Mouse (Mus musculus): ENCODE results near the gene Arhgef17. TPM values are rescaled to one million over a fixed set of nuclear protein-coding genes. Genes with fewer than 3 reads are reported as not detected.

The Arhgef17 gene
- 1.0 and 2.2 TPM in 2 replicates for total RNA-seq (2017)

DNA sequence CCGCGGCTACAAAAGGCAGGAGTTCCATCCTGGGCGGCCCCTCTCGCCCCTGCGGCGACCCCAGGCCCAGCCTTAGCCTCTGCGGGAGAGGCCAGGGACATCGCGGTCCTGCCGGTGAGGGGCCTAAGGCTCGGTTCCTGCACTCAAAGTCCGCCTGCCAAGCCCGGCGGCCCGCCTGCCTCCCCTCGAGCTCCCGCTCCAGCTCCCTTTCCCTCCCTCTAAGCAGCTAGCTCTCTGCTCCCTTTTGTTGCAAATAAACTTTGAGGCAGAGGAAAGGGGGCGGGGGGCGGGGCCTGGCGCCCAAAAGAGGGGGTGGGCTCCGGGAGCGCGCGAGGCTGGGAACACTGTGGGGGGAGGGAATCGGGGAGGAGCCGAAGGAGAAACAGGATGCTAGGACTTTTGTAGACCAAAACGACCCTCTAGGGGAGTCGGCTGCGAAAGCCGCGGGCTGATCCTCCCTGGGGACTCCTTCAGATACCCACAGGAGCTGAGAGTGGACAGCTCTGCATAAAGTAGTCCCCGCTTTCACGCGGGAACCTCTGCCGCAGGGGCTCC, at the start of gene Arhgef17:
Arhgef17 (minus strand) TSS at position 182 of the 555 bp plus-strand sequence.
- no peak for ATAC-seq (replicated peaks in 1 of 2; ENCODE audit: insufficient read depth in 1 of 2, low FRiP score in 2 of 2, low TSS enrichment in 1 of 2, low read depth in 1 of 2, poor library complexity in 2 of 2, severe bottlenecking in 2 of 2)

DNA sequence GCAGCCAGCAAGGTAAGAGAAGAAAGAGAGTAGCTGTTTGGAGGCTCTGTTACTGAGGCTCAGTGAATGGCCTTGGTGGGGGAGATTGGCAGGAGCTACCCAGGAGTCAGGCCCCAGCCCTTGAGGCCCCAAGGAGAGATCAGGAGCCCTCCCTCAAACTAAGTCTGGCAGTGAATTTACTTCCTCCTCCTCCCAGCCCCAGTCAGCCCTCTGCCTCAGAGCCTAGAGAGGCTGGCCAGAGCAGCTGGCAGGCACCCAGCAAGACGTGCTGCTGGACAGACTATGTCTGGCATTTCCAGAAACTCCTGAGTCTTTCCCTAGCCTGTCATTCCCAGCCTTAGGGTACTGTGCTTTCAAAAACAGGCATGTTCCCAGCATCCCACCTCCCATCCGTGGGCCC, 47.3 kb upstream of the Arhgef17 start:
- ATAC-seq (replicated peaks in 1 of 2; ENCODE audit: insufficient read depth in 1 of 2, low FRiP score in 2 of 2, low TSS enrichment in 1 of 2, low read depth in 1 of 2, poor library complexity in 2 of 2, severe bottlenecking in 2 of 2), result peak; percentile 59 to 64

DNA sequence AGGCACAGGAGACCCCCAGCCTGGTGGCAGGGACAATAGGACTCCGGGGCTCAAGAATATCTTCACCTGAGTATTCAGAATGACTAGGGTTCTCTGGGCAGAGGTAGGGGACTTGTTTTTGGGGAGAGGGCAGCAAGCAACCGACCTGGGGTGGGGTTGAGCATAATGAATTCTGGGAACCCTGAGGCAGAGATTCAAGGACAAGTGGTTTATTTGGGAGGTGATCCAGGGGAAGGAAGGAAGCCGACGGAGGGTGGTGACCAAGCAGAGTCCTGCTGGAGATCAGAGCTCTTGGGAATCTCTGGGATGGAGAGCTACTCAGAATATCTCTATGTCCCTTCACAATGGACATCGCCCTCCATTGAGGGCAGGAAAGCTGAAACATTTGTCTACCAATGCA, 46.3 kb upstream of the Arhgef17 start:
- ATAC-seq (replicated peaks in 1 of 2; ENCODE audit: insufficient read depth in 1 of 2, low FRiP score in 2 of 2, low TSS enrichment in 1 of 2, low read depth in 1 of 2, poor library complexity in 2 of 2, severe bottlenecking in 2 of 2), result no peak

DNA sequence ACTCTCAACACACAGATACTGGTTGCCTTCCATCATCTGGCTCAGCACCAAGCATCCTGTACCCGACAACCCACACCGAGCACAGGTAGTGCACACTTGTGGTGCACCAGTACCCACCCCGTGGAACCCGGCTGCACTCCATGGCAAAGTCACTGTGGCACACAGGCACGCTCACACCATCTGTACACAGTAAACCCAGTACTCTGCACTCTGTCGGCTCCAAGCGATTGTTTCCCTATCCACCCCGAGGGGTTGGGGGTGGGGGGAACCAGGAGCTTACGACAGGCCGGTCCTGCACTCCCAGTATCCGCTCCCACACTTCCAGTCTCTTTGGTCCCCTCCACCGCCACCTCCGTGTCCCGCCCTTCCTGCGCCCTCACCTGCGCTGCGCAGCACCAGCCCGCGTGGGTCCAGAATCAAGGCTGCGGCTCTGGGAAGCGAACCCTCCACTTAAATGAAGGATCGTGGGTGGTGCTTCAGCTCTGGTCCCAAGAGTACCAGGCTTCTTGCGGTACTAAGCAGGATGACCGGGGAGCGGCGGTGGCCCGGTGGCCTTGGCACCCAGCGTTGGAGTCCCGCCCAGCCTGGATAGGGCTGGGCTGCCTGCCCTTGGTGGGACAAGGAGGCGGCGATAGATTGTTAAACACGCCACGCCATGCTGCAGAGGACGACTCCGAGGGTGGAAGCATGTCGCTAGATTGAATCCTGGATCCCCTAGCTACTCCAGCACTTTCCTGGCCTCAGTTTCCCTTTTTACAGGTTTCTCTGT, 42.4 kb upstream of the Arhgef17 start, which contains the start of gene P2ry6:
P2ry6 (minus strand) TSS at position 515 of the 769 bp plus-strand sequence.
- peak in 1 of 2 experiments; percentile 10; a peak in 1 of 4 replicates for ATAC-seq (replicated peaks in 1 of 2; ENCODE audit: insufficient read depth in 1 of 2, low FRiP score in 2 of 2, low TSS enrichment in 1 of 2, low read depth in 1 of 2, poor library complexity in 2 of 2, severe bottlenecking in 2 of 2)

DNA sequence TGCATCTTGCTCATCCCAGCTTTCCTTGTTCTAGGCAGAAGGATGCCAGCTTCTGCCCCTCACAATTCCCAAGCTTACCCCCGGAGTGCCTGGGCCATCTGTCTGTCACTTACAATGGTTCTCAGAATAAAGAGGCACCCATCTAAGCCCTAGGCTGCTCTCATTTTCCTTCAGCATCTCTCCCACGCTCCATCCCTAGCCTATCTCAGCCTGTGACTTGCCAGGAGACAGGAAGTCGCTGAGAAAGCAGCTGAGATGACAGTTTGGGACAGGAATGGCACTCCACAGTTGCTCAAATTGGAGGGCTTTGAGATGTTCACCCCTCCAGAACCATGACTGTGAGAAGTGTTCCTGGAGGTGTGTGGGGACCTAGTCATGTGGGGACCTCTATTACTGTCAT, 41.0 kb upstream of the Arhgef17 start:
- ATAC-seq (replicated peaks in 1 of 2; ENCODE audit: insufficient read depth in 1 of 2, low FRiP score in 2 of 2, low TSS enrichment in 1 of 2, low read depth in 1 of 2, poor library complexity in 2 of 2, severe bottlenecking in 2 of 2), result no peak

DNA sequence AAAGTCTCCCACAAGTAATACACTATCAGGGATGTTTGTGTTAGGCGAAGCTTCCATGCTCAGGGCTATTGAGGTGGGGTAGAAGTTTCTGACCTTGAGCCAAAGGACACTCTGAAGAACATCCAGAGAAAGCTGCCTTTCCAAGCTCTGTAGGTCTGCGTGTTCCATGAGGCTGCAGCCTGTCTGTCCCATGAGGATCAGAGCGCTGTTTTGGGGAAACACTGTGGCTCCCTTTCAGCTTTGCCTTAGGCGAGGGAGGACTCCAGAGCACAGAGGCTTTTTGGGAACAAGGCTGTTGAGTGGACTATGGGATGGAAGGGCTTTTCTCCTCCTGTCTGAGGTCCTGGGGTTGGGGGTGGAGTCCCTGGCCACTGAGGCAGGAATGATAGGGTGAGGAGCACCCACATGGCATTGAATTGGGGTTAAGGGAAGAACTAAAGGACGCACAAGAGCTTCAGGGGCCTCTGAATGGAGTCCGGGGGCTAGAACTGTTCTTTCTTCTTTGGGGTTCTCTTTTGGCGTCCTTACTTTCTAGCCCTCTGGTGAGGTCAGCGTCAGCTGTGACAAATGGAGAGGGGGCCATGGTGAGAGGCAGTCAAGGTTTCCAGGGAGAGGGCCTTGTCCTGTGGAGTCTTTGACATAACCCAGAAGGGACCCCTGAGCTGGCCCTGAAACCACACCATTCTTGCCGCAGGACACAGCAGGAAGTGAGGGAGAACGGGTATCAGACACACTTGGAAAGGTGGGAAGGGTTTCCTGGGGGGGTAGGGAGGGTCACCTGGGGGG, 37.2 kb upstream of the Arhgef17 start:
- ATAC-seq (replicated peaks in 1 of 2; ENCODE audit: insufficient read depth in 1 of 2, low FRiP score in 2 of 2, low TSS enrichment in 1 of 2, low read depth in 1 of 2, poor library complexity in 2 of 2, severe bottlenecking in 2 of 2), result no peak

DNA sequence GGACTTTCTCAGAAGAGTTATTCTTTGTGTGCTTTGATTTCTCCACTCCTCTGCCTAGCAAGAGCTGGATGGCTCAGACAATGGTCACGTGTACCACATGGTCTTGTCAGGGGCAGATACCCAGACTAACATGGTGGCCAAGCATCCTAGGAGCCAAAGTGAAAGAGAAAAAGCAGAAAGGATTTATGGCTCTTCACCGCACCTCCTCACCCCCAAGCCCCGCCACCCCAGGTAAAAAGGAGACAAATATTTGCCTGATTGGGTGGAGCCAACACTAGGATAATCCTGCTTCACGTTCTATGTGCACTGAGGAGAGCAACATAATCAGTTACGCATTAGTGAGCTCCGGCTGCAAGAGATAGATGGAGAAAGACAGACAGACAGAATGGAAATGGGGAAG, 36.5 kb upstream of the Arhgef17 start:
- no peak for ATAC-seq (replicated peaks in 1 of 2; ENCODE audit: insufficient read depth in 1 of 2, low FRiP score in 2 of 2, low TSS enrichment in 1 of 2, low read depth in 1 of 2, poor library complexity in 2 of 2, severe bottlenecking in 2 of 2)

DNA sequence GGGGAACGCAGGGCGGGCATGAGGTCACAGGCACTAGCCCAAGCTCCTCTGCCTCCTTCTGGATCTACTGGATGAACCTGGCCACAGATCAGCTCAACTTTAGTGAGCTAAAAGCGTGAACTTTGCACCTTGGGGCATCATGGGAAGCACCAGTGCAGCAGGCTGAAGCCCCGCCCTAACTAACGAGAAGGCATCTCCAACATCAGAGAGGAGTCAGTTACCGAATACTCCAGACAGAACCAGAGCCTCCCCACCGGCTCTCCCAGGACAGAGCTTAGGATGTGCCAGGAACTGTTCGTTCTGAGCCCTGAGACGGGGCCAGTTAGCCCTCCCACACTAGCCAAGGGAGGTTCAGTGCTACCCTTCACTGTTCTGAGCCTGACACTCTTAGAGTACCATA, 35.9 kb upstream of the Arhgef17 start:
- ATAC-seq (replicated peaks in 1 of 2; ENCODE audit: insufficient read depth in 1 of 2, low FRiP score in 2 of 2, low TSS enrichment in 1 of 2, low read depth in 1 of 2, poor library complexity in 2 of 2, severe bottlenecking in 2 of 2), result no peak

DNA sequence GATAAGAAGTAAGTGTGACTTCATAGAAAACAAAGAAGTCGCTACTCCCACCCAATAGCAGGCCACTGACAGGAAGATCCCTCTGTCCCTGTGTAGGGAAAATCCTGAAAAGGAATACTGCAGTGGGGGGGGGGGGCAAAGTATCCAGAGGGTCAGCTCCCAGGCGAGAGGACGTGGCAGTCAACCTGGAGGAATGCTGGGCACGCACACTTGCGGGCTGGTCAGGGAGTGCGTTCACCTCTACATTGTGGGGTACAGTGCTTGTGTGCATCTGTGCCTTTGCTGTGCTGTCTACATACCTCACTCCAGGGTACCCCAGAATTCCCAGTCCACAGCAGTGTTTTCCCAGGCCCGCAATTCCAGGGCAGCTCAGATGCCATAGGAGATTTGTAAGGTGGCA, 34.1 kb upstream of the Arhgef17 start:
- no peak for ATAC-seq (replicated peaks in 1 of 2; ENCODE audit: insufficient read depth in 1 of 2, low FRiP score in 2 of 2, low TSS enrichment in 1 of 2, low read depth in 1 of 2, poor library complexity in 2 of 2, severe bottlenecking in 2 of 2)

DNA sequence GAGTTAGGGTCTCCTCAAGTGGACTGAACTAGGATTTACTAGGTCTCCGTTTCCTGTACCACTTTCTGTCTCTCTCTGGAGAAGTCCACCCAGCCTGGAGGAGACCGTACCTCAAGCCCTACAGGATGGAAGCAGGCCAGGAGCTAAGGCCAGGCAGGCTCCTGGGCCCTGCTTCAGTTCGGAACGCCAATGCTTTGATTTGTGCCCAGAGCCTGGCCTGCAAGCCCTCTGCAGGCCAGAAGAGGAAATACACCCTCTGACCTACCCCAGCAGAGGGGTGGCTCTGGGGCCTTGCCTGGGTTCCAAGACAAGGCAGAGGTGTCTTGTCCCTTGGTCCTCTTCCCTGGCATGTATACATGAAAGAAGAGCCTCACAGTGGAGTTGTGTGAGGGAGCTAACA, 33.2 kb upstream of the Arhgef17 start:
- ATAC-seq (replicated peaks in 1 of 2; ENCODE audit: insufficient read depth in 1 of 2, low FRiP score in 2 of 2, low TSS enrichment in 1 of 2, low read depth in 1 of 2, poor library complexity in 2 of 2, severe bottlenecking in 2 of 2), result peak; percentile 54 to 60; a peak in 2 of 4 replicates

DNA sequence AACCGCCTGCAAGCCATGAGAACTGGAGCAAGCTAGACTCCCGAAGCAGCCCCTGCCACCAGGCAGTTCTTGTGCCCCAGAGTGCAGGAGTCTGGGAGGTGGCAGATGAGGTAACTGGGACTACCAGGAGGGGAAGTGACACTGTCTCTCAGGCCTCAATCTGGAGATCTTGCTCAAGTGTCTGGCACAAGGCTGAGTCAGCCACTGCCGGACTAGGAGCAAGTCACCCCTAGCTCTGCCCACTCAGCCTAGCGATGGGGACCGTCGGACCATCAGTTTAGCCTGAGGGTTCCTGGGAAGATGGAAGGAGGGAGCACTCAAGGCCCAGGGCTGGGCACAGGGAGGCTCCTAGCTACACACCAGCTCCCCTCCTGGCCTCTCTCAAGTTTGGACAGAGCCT, 32.3 kb upstream of the Arhgef17 start:
- ATAC-seq (replicated peaks in 1 of 2; ENCODE audit: insufficient read depth in 1 of 2, low FRiP score in 2 of 2, low TSS enrichment in 1 of 2, low read depth in 1 of 2, poor library complexity in 2 of 2, severe bottlenecking in 2 of 2), result peak; percentile 9 to 36; a peak in 1 of 4 replicates

DNA sequence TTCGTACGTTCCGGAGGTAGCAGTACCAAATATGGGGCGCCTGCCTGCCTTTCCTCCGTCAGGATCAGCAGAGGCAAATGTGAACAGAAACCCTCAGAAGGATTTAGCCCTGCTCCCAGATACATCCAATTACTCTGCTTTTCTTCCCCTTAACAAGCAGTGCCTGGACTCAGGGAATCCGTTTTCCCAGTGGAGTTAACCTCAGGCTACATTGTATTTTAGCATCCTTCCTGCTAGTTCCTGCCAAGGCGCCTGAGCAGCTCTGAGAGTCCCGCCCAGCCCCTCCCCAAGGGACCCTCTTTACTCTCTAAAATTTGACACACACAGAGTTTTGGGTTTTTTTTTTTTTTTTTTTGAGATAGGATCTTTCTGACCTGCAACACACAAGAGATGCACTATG, 31.5 kb upstream of the Arhgef17 start:
- no peak for ATAC-seq (replicated peaks in 1 of 2; ENCODE audit: insufficient read depth in 1 of 2, low FRiP score in 2 of 2, low TSS enrichment in 1 of 2, low read depth in 1 of 2, poor library complexity in 2 of 2, severe bottlenecking in 2 of 2)

DNA sequence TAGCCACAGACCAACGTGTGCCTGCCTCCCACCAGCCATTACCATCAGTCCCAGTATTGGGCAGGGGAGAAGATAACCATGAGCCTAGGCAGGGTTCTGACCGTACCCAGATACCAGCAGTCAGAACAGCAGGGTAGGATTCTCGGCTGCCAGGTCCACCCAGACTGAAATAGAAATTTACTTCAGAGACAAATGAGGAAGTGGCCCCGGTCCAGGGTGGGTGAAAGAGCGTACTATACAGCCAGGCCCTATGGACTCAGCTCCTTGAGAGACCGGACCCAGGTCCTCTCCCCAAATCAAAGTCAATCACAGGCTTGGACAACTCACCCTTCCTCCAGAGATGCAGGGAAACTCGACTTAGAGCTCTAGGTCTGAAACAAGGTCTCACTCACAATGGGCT, 29.2 kb upstream of the Arhgef17 start:
- peak; percentile 44 to 52; a peak in 2 of 4 replicates for ATAC-seq (replicated peaks in 1 of 2; ENCODE audit: insufficient read depth in 1 of 2, low FRiP score in 2 of 2, low TSS enrichment in 1 of 2, low read depth in 1 of 2, poor library complexity in 2 of 2, severe bottlenecking in 2 of 2)

DNA sequence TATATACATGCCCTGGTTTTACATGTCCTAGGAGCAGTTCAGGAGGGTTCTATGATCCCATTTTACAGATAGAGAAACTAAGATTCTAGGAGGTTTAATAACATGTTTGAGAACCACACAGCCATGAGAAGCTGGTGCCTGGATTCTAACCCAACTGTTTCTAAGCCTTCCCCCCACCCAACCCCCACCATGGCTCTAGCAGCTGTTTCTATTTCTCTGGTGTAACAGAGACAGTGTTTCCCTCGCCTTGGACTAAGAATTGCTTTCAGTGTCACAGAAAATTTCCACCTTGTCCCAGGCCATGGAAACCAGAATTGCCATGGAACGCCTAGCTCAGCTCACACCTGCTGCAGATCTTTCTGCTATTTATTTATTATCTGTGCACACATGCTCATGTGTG, 28.6 kb upstream of the Arhgef17 start:
- no peak for ATAC-seq (replicated peaks in 1 of 2; ENCODE audit: insufficient read depth in 1 of 2, low FRiP score in 2 of 2, low TSS enrichment in 1 of 2, low read depth in 1 of 2, poor library complexity in 2 of 2, severe bottlenecking in 2 of 2)

DNA sequence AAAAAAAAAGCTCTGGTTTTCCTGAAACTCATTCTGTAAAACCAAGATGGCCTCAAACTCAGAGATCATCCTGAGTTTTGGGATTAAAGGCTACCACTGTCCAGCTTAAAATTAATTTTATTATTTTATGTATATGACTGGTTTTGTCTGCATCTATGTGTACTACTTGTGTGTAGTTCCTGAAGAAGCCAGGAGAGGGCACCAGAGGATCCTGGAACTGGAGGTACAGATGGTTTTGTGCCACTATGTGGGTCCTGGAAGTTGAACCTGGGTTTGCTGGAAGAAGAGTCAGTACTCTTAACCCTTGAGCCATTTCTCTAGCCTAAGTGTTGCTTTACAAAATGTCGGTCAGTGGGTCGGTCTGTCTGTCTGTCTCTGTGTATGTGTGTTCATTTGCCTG, 26.5 kb upstream of the Arhgef17 start:
- ATAC-seq (replicated peaks in 1 of 2; ENCODE audit: insufficient read depth in 1 of 2, low FRiP score in 2 of 2, low TSS enrichment in 1 of 2, low read depth in 1 of 2, poor library complexity in 2 of 2, severe bottlenecking in 2 of 2), result no peak

DNA sequence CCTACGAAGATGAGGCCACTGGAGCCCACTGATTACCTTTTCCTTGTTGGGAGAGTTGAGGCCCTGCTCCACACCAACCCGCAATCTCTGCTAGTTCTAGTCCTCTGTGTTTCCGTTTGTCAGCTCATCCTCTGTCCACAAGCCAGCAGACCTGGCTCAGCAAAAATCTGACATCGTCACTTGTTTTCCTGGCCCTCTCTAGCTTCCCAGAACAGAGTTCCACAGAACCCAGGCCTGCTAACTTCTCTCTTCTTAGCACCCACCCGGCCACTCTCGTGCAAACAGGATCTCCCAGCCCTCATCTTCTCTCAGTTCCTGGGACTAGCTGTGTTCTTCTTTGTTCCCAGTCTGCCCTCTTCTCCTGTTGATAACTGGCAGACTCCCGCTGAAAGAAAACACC, 20.8 kb upstream of the Arhgef17 start:
- ATAC-seq (replicated peaks in 1 of 2; ENCODE audit: insufficient read depth in 1 of 2, low FRiP score in 2 of 2, low TSS enrichment in 1 of 2, low read depth in 1 of 2, poor library complexity in 2 of 2, severe bottlenecking in 2 of 2), result no peak

DNA sequence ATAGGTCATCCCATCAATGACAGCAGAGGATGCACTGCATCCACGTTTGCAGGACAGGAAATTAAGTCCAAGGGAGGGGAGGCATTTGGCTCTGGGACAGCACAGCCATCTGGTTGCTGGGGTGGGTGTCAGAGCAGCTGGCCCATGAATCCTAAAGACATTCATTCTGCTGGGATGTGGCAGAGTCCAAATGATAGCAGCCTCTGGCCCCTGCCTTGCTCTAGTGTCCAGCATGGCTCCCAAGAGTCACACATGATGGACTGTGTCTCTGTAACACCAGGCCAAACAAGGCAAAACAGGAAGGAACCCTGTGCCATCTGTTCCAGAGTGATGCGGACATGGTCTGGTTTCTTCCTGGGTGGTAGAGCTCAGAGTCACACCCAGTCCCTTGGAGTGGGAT, 20.0 kb upstream of the Arhgef17 start:
- ATAC-seq (replicated peaks in 1 of 2; ENCODE audit: insufficient read depth in 1 of 2, low FRiP score in 2 of 2, low TSS enrichment in 1 of 2, low read depth in 1 of 2, poor library complexity in 2 of 2, severe bottlenecking in 2 of 2), result no peak

DNA sequence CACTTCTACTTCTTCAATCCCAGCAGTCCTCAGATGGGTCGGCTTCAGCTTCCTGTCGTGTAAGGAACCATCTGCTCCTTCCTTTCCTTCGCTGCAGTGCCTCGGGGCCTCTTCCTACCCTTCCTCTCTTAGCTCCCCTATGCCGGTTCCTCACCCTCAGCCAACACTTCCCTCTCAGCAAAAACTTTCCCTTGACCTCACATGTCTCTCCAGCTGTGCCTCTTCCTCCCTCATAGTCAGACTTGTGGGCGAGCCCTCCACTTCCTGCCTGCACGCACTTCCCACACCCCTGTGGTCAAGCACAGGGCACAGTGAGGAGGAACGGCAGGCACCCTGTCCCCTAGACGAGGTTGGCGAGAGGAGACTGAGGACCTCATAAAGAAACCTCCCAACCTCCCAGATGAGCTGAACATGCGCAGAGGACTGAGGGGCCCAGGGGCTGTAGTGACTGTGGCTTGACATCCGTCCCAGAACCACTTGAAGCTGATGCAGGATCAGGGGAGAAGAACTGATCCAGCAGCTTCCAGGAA, 18.6 kb upstream of the Arhgef17 start:
- ATAC-seq (replicated peaks in 1 of 2; ENCODE audit: insufficient read depth in 1 of 2, low FRiP score in 2 of 2, low TSS enrichment in 1 of 2, low read depth in 1 of 2, poor library complexity in 2 of 2, severe bottlenecking in 2 of 2), result peak; percentile 90 to 91
